Mouse (Mus musculus) bone marrow macrophage, adult 2 months (primary cell): ENCODE data around the gene Apopt1.

Experiments
- CTCF ChIP-seq: IDR thresholded peaks from 2 replicates; pipeline ENCODE4 v1.5.1; 2012; ENCODE audit warnings: low read depth, mild to moderate bottlenecking, low read length, moderate library complexity
- POLR2A ChIP-seq: IDR thresholded peaks from 2 replicates; pipeline ENCODE4 v1.6.1; 2012; ENCODE audit warnings: mild to moderate bottlenecking, low read depth, low read length, borderline replicate concordance

- TF ChIP-seq POLR2A (no peak), CTCF (no peak)
Observed at GRCm38 (mm10) chr12:111769306-111769705, 56.2 kb downstream of the Apopt1 start.
